In the genomic region with DNA sequence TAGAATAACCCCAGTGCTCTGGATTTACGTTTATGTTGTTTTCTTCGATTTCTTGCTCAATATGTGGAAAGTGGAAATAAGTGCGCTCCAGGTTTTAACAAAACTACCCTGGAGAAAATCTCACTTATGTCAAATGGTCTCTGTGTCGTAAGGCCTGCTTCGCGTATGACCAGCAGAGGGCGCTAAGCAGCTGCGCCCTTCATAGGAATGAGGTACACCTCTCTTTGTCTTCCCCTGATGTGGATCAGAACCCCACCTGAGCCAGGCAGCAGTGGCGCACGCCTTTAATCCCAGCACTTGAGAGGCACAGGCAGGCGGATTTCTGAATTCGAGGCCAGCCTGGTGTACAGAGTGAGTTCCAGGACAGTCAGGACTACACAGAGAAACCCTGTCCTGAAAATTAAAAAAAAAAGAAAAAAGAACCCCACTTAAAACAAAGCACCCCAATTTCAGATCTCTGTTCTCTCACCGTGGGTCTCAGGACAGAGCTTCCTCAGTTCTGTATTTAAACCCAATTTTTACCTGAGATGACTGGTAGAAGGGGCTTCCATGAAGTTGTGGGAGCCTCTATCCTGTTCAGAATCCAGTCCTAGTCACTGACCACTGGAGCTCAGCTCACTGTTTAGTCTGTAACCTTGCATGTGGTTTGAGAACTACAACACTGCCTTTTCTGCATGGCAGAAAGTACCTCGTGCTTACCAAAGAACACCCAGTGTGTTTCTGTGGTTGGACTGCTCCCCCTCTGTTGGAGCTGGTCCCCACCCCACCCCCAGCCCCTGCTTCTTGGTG, we compare ENCODE assay signal across 9 mouse cellular contexts. TPM values are rescaled to one million over a fixed set of nuclear protein-coding genes. Genes with fewer than 3 reads are reported as not detected.
DNase-seq lines count a peak whose midpoint lies in the region; ATAC-seq lines count a peak whose summit lies in the region.
"Had no signal": no experiment of that assay in that cellular context is flagged by ENCODE, and none has a peak within 500 bp of the region (broad histone marks: within the 10 kb centered on the region; RNA-seq: fewer than 3 reads in every experiment).

No protein-coding gene starts in this region.

- H3K4me2 ChIP-seq in embryonic facial prominence, embryonic 13.5 days, result peak overlapping the region; percentile 42
- H3K4me2 ChIP-seq in hindbrain, embryonic 11.5 days (replicated peaks; ENCODE audit: low read depth, low read length), result no peak overlapping the region
- no peak overlapping the region for H3K4me2 ChIP-seq in stomach, embryonic 14.5 days (replicated peaks; ENCODE audit: low read depth, low read length)

- no peaks in the 10 kb centered on the region for H3K9me3 ChIP-seq in embryonic facial prominence, embryonic 13.5 days
- H3K9me3 ChIP-seq in hindbrain, embryonic 11.5 days (ENCODE audit: control insufficient read depth, low read length), result no peaks in the 10 kb centered on the region
- H3K9me3 ChIP-seq in midbrain, embryonic 10.5 days (replicated peaks), result no peaks in the 10 kb centered on the region
- H3K9me3 ChIP-seq in stomach, embryonic 14.5 days (ENCODE audit: control insufficient read depth, low read depth, low read length), result no peaks in the 10 kb centered on the region

- 25% methylated on average over 14 of the region's 14 CpGs for WGBS in embryonic facial prominence, embryonic 13.5 days
- 26% methylated on average over 14 of the region's 14 CpGs for WGBS in hindbrain, embryonic 11.5 days
- WGBS in midbrain, embryonic 10.5 days, result 28% methylated on average over 14 of the region's 14 CpGs
- WGBS in stomach, embryonic 14.5 days, result 21% methylated on average over 14 of the region's 14 CpGs

- H3K4me3 ChIP-seq in embryonic facial prominence, embryonic 13.5 days, result no peak overlapping the region
- H3K4me3 ChIP-seq in hindbrain, embryonic 11.5 days (ENCODE audit: low read depth, low read length), result no peak overlapping the region
- H3K4me3 ChIP-seq in midbrain, embryonic 10.5 days, result 0 out of 2 replicates have a peak overlapping the region, but pooled peaks have one; percentile 11
- no peak overlapping the region for H3K4me3 ChIP-seq in stomach, embryonic 14.5 days (ENCODE audit: low read depth, low read length)

- H3K27me3 ChIP-seq in embryonic facial prominence, embryonic 13.5 days, result no peaks in the 10 kb centered on the region
- H3K27me3 ChIP-seq in hindbrain, embryonic 11.5 days (ENCODE audit: control insufficient read depth, insufficient read depth, low read length), result no peaks in the 10 kb centered on the region
- H3K27me3 ChIP-seq in midbrain, embryonic 10.5 days (ENCODE audit: low read depth, poor library complexity, severe bottlenecking), result no peaks in the 10 kb centered on the region
- H3K27me3 ChIP-seq in stomach, embryonic 14.5 days (ENCODE audit: control insufficient read depth, insufficient read depth, low read length), result no peaks in the 10 kb centered on the region

- no peak overlapping the region for H3K27ac ChIP-seq in embryonic facial prominence, embryonic 13.5 days
- no peak overlapping the region for H3K27ac ChIP-seq in hindbrain, embryonic 11.5 days (ENCODE audit: low read depth, low read length)
- H3K27ac ChIP-seq in midbrain, embryonic 10.5 days (replicated peaks), result peak overlapping the region; percentile 42; the same call in 1 of the 2 replicates
- no peak overlapping the region for H3K27ac ChIP-seq in stomach, embryonic 14.5 days (ENCODE audit: low read length)

- H3K9ac ChIP-seq in embryonic facial prominence, embryonic 13.5 days, result no peak overlapping the region
- H3K9ac ChIP-seq in hindbrain, embryonic 11.5 days (ENCODE audit: low read depth, low read length), result no peak overlapping the region
- H3K9ac ChIP-seq in stomach, embryonic 14.5 days (replicated peaks; ENCODE audit: low read depth, low read length), result no peak overlapping the region

- ATAC-seq in cerebellum, adult (ENCODE audit: insufficient number of reproducible peaks, low FRiP score, low TSS enrichment), result peak; percentile 75; the same call in 1 of the 2 replicates
- no peak for ATAC-seq in embryonic facial prominence, embryonic 13.5 days (ENCODE audit: insufficient number of reproducible peaks, insufficient read depth, low FRiP score, low TSS enrichment, low read depth)
- ATAC-seq in hindbrain, embryonic 11.5 days (ENCODE audit: low FRiP score), result peak; percentile 89
- ATAC-seq in stomach, embryonic 14.5 days (ENCODE audit: insufficient number of reproducible peaks, insufficient read depth, low FRiP score, low read depth), result peak; percentile 78; the same call in 1 of the 2 replicates

- no peaks in the 10 kb centered on the region for H3K4me1 ChIP-seq in embryonic facial prominence, embryonic 13.5 days
- H3K4me1 ChIP-seq in hindbrain, embryonic 11.5 days (replicated peaks; ENCODE audit: control insufficient read depth, insufficient read depth, low read length), result no peaks in the 10 kb centered on the region
- H3K4me1 ChIP-seq in midbrain, embryonic 10.5 days, result no peaks in the 10 kb centered on the region
- no peaks in the 10 kb centered on the region for H3K4me1 ChIP-seq in stomach, embryonic 14.5 days (ENCODE audit: control insufficient read depth, insufficient read depth, low read length)

- H3K36me3 ChIP-seq in embryonic facial prominence, embryonic 13.5 days, result no peaks in the 10 kb centered on the region
- H3K36me3 ChIP-seq in hindbrain, embryonic 11.5 days (ENCODE audit: control insufficient read depth, insufficient read depth, low read length), result no peaks in the 10 kb centered on the region
- H3K36me3 ChIP-seq in midbrain, embryonic 10.5 days, result no peaks in the 10 kb centered on the region
- no peaks in the 10 kb centered on the region for H3K36me3 ChIP-seq in stomach, embryonic 14.5 days (ENCODE audit: control insufficient read depth, insufficient read depth, low read length)

- no peak for DNase-seq in cerebellum, adult 11-12 months
- DNase-seq in adrenal gland, adult 2 months, result peak; percentile 15
- peak; percentile 80 for DNase-seq in hindbrain, embryonic 11.5 days (ENCODE audit: low spot score)
- DNase-seq in layer of hippocampus, postnatal 14 days (ENCODE audit: low spot score in 2 of 2), result peak; percentile 5 to 9
- DNase-seq in midbrain, embryonic 10.5 days (ENCODE audit: low spot score), result peak; percentile 60

RNA-seq across cellular contexts. Expression of gene Adgrf4, which starts 33.3 kb away (rescaled TPM):
- under 1 TPM; 0.14 to 0.29 TPM for total RNA-seq in adrenal gland, adult 2 months (2021)
- 0.06 and 0.11 TPM in 2 replicates for polyA plus RNA-seq in adrenal gland, adult 2 months (2012; rRNA removed)
- 0.62 and 0.87 TPM in 2 replicates for polyA plus RNA-seq in embryonic facial prominence, embryonic 13.5 days (2015; fragmentation: Nextera tagmentation; extraction: Ambion mirVana)
- polyA plus RNA-seq in hindbrain, embryonic 11.5 days (2014; fragmentation: Nextera tagmentation; extraction: Ambion mirVana), result 0.06 and 0.11 TPM in 2 replicates
- 1 to 10 TPM in 1 of 2 experiments, under 1 TPM in 1; 0.91 to 1.3 TPM for total RNA-seq in layer of hippocampus, postnatal 14 days (2021)
- not detected in 2 replicates for polyA plus RNA-seq in midbrain, embryonic 10.5 days (2016; fragmentation: Nextera tagmentation; extraction: Ambion mirVana)
- 0.20 and 0.27 TPM in 2 replicates for polyA plus RNA-seq in stomach, embryonic 14.5 days (2014; fragmentation: Nextera tagmentation; extraction: Ambion mirVana)
- polyA plus RNA-seq: liver, embryonic 16.5 days had no signal

RNA-seq across cellular contexts. Expression of gene Opn5, which starts 47.6 kb away (rescaled TPM):
- not detected for total RNA-seq in adrenal gland, adult 2 months (2021)
- polyA plus RNA-seq in adrenal gland, adult 2 months (2012; rRNA removed), result not detected in 2 replicates
- polyA plus RNA-seq in embryonic facial prominence, embryonic 13.5 days (2015; fragmentation: Nextera tagmentation; extraction: Ambion mirVana), result not detected in 2 replicates
- 0.10 TPM in 1 of 2 replicates, not detected in the other for polyA plus RNA-seq in hindbrain, embryonic 11.5 days (2014; fragmentation: Nextera tagmentation; extraction: Ambion mirVana)
- total RNA-seq in layer of hippocampus, postnatal 14 days (2021), result not detected
- polyA plus RNA-seq in midbrain, embryonic 10.5 days (2016; fragmentation: Nextera tagmentation; extraction: Ambion mirVana), result 0.11 TPM in 2 replicates
- not detected in 2 replicates for polyA plus RNA-seq in stomach, embryonic 14.5 days (2014; fragmentation: Nextera tagmentation; extraction: Ambion mirVana)
- polyA plus RNA-seq: liver, embryonic 16.5 days had no signal
